Mouse (Mus musculus): ENCODE results near the gene Gm10197. TPM values are rescaled to one million over a fixed set of nuclear protein-coding genes. Genes with fewer than 3 reads are reported as not detected.

The Gm10197 gene
- polyA plus RNA-seq, 1 experiment from 2014 or later: not detected

GRCm38 (mm10) chr19:53370233-53370632 lies 1.3 kb downstream of the Gm10197 start:
- H3K36me3 ChIP-seq: peaks cover 39% of the 10 kb centered on the region
- peak overlapping the region; percentile 26; the same call in 1 of the 2 replicates for H3K27ac ChIP-seq
- H3K4me1 ChIP-seq (replicated peaks): peaks cover 44% of the 10 kb centered on the region
- WGBS: 82% methylated on average over 15 of the region's 15 CpGs
- no peak overlapping the region for H3K9ac ChIP-seq (replicated peaks)
- H3K9me3 ChIP-seq: no peaks in the 10 kb centered on the region
- ATAC-seq (ENCODE audit: insufficient number of reproducible peaks, insufficient read depth, low FRiP score, low TSS enrichment, low read depth): no peak
- no peak overlapping the region for H3K4me2 ChIP-seq
- H3K4me3 ChIP-seq (replicated peaks): no peak overlapping the region
- no peaks in the 10 kb centered on the region for H3K27me3 ChIP-seq

GRCm38 (mm10) chr19:53369469-53370043 lies 2.0 kb downstream of the Gm10197 start:
- Histone ChIP-seq H3K9me3 (no peaks in the 10 kb centered on the region), H3K9ac (replicated peaks) (no peak overlapping the region), H3K4me3 (replicated peaks) (no peak overlapping the region), H3K36me3 (peaks cover 32% of the 10 kb centered on the region), H3K4me2 (peak overlapping the region; percentile 35), H3K27me3 (no peaks in the 10 kb centered on the region), H3K4me1 (replicated peaks) (peaks cover 51% of the 10 kb centered on the region), H3K27ac (peak overlapping the region; percentile 57; the same call in 1 of the 2 replicates)
- no peak for ATAC-seq (ENCODE audit: insufficient number of reproducible peaks, insufficient read depth, low FRiP score, low TSS enrichment, low read depth)
- 26% methylated on average over 14 of the region's 14 CpGs for WGBS

GRCm38 (mm10) chr19:53366881-53367280 lies 4.7 kb downstream of the Gm10197 start:
- Histone ChIP-seq H3K4me2 (no peak overlapping the region), H3K36me3 (peaks cover 13% of the 10 kb centered on the region), H3K27me3 (no peaks in the 10 kb centered on the region), H3K4me3 (replicated peaks) (no peak overlapping the region), H3K4me1 (replicated peaks) (peaks cover 50% of the 10 kb centered on the region), H3K9ac (replicated peaks) (no peak overlapping the region), H3K9me3 (no peaks in the 10 kb centered on the region), H3K27ac (no peak overlapping the region)
- no peak for ATAC-seq (ENCODE audit: insufficient number of reproducible peaks, insufficient read depth, low FRiP score, low TSS enrichment, low read depth)
- 84% methylated on average over 7 of the region's 7 CpGs for WGBS

GRCm38 (mm10) chr19:53366057-53366775 lies 5.3 kb downstream of the Gm10197 start:
- peaks cover 6% of the 10 kb centered on the region; the same call in 1 of the 2 replicates for H3K36me3 ChIP-seq
- no peak; the same call in 1 of the 2 replicates for ATAC-seq (ENCODE audit: insufficient number of reproducible peaks, insufficient read depth, low FRiP score, low TSS enrichment, low read depth)
- 0 out of 2 replicates have a peak overlapping the region, but pooled peaks have one; percentile 5 for H3K27ac ChIP-seq
- H3K9ac ChIP-seq (replicated peaks): no peak overlapping the region
- H3K27me3 ChIP-seq: no peaks in the 10 kb centered on the region
- H3K4me2 ChIP-seq: no peak overlapping the region
- 82% methylated on average over 11 of the region's 11 CpGs for WGBS
- no peak overlapping the region for H3K4me3 ChIP-seq (replicated peaks)
- peaks cover 45% of the 10 kb centered on the region for H3K4me1 ChIP-seq (replicated peaks)
- H3K9me3 ChIP-seq: no peaks in the 10 kb centered on the region

GRCm38 (mm10) chr19:53364963-53365362 lies 6.6 kb downstream of the Gm10197 start:
- H3K4me1 ChIP-seq (replicated peaks): peaks cover 38% of the 10 kb centered on the region
- 43% methylated on average over 9 of the region's 9 CpGs for WGBS
- H3K4me2 ChIP-seq: peak overlapping the region; percentile 2; the same call in 1 of the 2 replicates

GRCm38 (mm10) chr19:53364551-53364950 lies 7.0 kb downstream of the Gm10197 start:
- Histone ChIP-seq H3K4me1 (replicated peaks) (peaks cover 39% of the 10 kb centered on the region), H3K9me3 (no peaks in the 10 kb centered on the region), H3K27me3 (no peaks in the 10 kb centered on the region), H3K27ac (no peak overlapping the region), H3K9ac (replicated peaks) (no peak overlapping the region), H3K4me2 (no peak overlapping the region), H3K36me3 (peaks cover 5% of the 10 kb centered on the region; the same call in 1 of the 2 replicates), H3K4me3 (replicated peaks) (no peak overlapping the region)
- WGBS: 77% methylated on average over 2 of the region's 2 CpGs
- no peak for ATAC-seq (ENCODE audit: insufficient number of reproducible peaks, insufficient read depth, low FRiP score, low TSS enrichment, low read depth)

More at GRCm38 (mm10) chr19:53364963-53365362, 6.6 kb downstream of the Gm10197 start:
- no peak for ATAC-seq (ENCODE audit: insufficient number of reproducible peaks, insufficient read depth, low FRiP score, low TSS enrichment, low read depth)
- peaks cover 5% of the 10 kb centered on the region; the same call in 1 of the 2 replicates for H3K36me3 ChIP-seq
- H3K27ac ChIP-seq: peak overlapping the region; percentile 50; the same call in 1 of the 2 replicates
- H3K9ac ChIP-seq (replicated peaks): no peak overlapping the region
- H3K27me3 ChIP-seq: no peaks in the 10 kb centered on the region
- H3K4me3 ChIP-seq (replicated peaks): no peak overlapping the region
- H3K9me3 ChIP-seq: no peaks in the 10 kb centered on the region

- Histone ChIP-seq H3K36me3 (peaks cover 5% of the 10 kb centered on the region; the same call in 1 of the 2 replicates), H3K27ac (no peak overlapping the region), H3K9me3 (no peaks in the 10 kb centered on the region), H3K9ac (replicated peaks) (no peak overlapping the region), H3K4me3 (replicated peaks) (no peak overlapping the region), H3K27me3 (no peaks in the 10 kb centered on the region), H3K4me2 (no peak overlapping the region), H3K4me1 (replicated peaks) (peaks cover 28% of the 10 kb centered on the region)
- no peak for ATAC-seq (ENCODE audit: insufficient number of reproducible peaks, insufficient read depth, low FRiP score, low TSS enrichment, low read depth)
- 45% methylated on average over 2 of the region's 2 CpGs for WGBS
These were observed 8.6 kb downstream of the Gm10197 start for GRCm38 (mm10) chr19:53362967-53363366.

- Histone ChIP-seq H3K9me3 (no peaks in the 10 kb centered on the region), H3K27me3 (no peaks in the 10 kb centered on the region), H3K27ac (no peak overlapping the region), H3K4me1 (replicated peaks) (peaks cover 20% of the 10 kb centered on the region), H3K4me3 (replicated peaks) (no peak overlapping the region), H3K4me2 (no peak overlapping the region), H3K36me3 (peaks cover 5% of the 10 kb centered on the region; the same call in 1 of the 2 replicates), H3K9ac (replicated peaks) (no peak overlapping the region)
- WGBS: 78% methylated on average over 8 of the region's 8 CpGs
- no peak for ATAC-seq (ENCODE audit: insufficient number of reproducible peaks, insufficient read depth, low FRiP score, low TSS enrichment, low read depth)
These were observed 11.2 kb downstream of the Gm10197 start for GRCm38 (mm10) chr19:53360265-53360958.

- Histone ChIP-seq H3K4me1 (replicated peaks) (peaks cover 10% of the 10 kb centered on the region), H3K9ac (replicated peaks) (no peak overlapping the region), H3K27ac (0 out of 2 replicates have a peak overlapping the region, but pooled peaks have one; percentile 31), H3K4me3 (replicated peaks) (no peak overlapping the region), H3K27me3 (no peaks in the 10 kb centered on the region), H3K4me2 (no peak overlapping the region), H3K9me3 (no peaks in the 10 kb centered on the region), H3K36me3 (peaks cover 9% of the 10 kb centered on the region)
- 74% methylated on average over 22 of the region's 22 CpGs for WGBS
- no peak for ATAC-seq (ENCODE audit: insufficient number of reproducible peaks, insufficient read depth, low FRiP score, low TSS enrichment, low read depth)
These were observed 12.2 kb downstream of the Gm10197 start for GRCm38 (mm10) chr19:53359160-53360033.

- H3K4me3 ChIP-seq (replicated peaks): no peak overlapping the region
- H3K9ac ChIP-seq (replicated peaks): no peak overlapping the region
- ATAC-seq (ENCODE audit: insufficient number of reproducible peaks, insufficient read depth, low FRiP score, low TSS enrichment, low read depth): no peak
- H3K36me3 ChIP-seq: peaks cover 20% of the 10 kb centered on the region
- no peaks in the 10 kb centered on the region for H3K27me3 ChIP-seq
- no peaks in the 10 kb centered on the region for H3K9me3 ChIP-seq
- 84% methylated on average over 16 of the region's 16 CpGs for WGBS
- no peak overlapping the region for H3K27ac ChIP-seq
- H3K4me1 ChIP-seq (replicated peaks): peaks cover 10% of the 10 kb centered on the region
- no peak overlapping the region for H3K4me2 ChIP-seq
These were observed 16.5 kb downstream of the Gm10197 start for GRCm38 (mm10) chr19:53355065-53355464.
